Comparison of ENCODE assay signal across 8 mouse cellular contexts in genomic region chr14:105730786-105731185, GRCm38 (mm10).
DNase-seq lines count a peak whose midpoint lies in the region; ATAC-seq and TF ChIP-seq lines count a peak whose summit lies in the region.

No protein-coding gene starts in this region.

- no peak overlapping the region for H3K9ac ChIP-seq in stomach, postnatal 0 days (ENCODE audit: low read length)

- no peak for TF ChIP-seq EP300 in stomach, postnatal 0 days (optimal IDR thresholded peaks at IDR 0.05)

- H3K36me3 ChIP-seq in stomach, postnatal 0 days (ENCODE audit: control insufficient read depth, insufficient read depth, low read length), result no peaks in the 10 kb centered on the region

- no peak overlapping the region for H3K27ac ChIP-seq in stomach, postnatal 0 days (replicated peaks)

- TF ChIP-seq CTCF in stomach, postnatal 0 days (IDR thresholded peaks at IDR 0.05; ENCODE audit: low read depth), result no peak

- intact Hi-C loops in left cerebral cortex, postnatal 36 days (cut with DNase I), result loop anchor here (1.0 to 5.0 kb wide), 3 partner anchors 47 to 99 kb away; no protein-coding TSS in a partner anchor

- H3K27me3 ChIP-seq in stomach, postnatal 0 days (ENCODE audit: control insufficient read depth, insufficient read depth, low read length), result no peaks in the 10 kb centered on the region

- H3K4me1 ChIP-seq in stomach, postnatal 0 days (replicated peaks; ENCODE audit: control insufficient read depth, insufficient read depth), result peaks cover 5% of the 10 kb centered on the region; the same call in 1 of the 2 replicates

- DNase-seq in left cerebral cortex, adult 11 months (ENCODE audit: low spot score), result peak; percentile 23
- no peak for DNase-seq in left cerebral cortex, postnatal 36 days (ENCODE audit: low spot score in 2 of 2)
- peak; percentile 56 for DNase-seq in cerebellum, adult 8-10 months
- peak; percentile 33 for DNase-seq in kidney, adult 9 months
- peak; percentile 48 for DNase-seq in lung, postnatal 25 days (ENCODE audit: low spot score)
- DNase-seq in stomach, postnatal 0 days (ENCODE audit: low spot score), result peak; percentile 64
- no peak for DNase-seq in urinary bladder, adult 18-20 months (ENCODE audit: low spot score in 2 of 2)

- ATAC-seq in granulocyte monocyte progenitor cell, adult 5-6 weeks (replicated peaks; ENCODE audit: poor library complexity, severe bottlenecking), result peak; percentile 69
- ATAC-seq in stomach, postnatal 0 days (ENCODE audit: low FRiP score, low TSS enrichment), result no peak

- no peak overlapping the region for H3K4me2 ChIP-seq in stomach, postnatal 0 days (replicated peaks; ENCODE audit: low read depth)

- no peaks in the 10 kb centered on the region for H3K9me3 ChIP-seq in stomach, postnatal 0 days (ENCODE audit: control insufficient read depth, low read length)

- 11% methylated on average over 4 of the region's 4 CpGs for WGBS in stomach, postnatal 0 days

- H3K4me3 ChIP-seq in stomach, postnatal 0 days (ENCODE audit: low read depth, low read length), result no peak overlapping the region

Comparison
In these comparisons a context has a peak if more than half of its experiments do, and no peak if none do; other contexts are left out.
1. DNase-seq: peak in left cerebral cortex, adult 11 months (single experiment), cerebellum, adult 8-10 months (single experiment), kidney, adult 9 months (single experiment), lung, postnatal 25 days (single experiment) and stomach, postnatal 0 days (single experiment); none in left cerebral cortex, postnatal 36 days (0 of 2) and urinary bladder, adult 18-20 months (0 of 2).